Mouse (Mus musculus) MEL (cell line): ENCODE results near the gene Psat1. TPM values are rescaled to one million over a fixed set of nuclear protein-coding genes. Genes with fewer than 3 reads are reported as not detected.

ENCODE experiments used
- DNase-seq: peaks from one replicate; pipeline ENCODE4 v3.0.0; 2011; ENCODE audit warnings: low read depth, low spot score
- H3K27ac ChIP-seq: 2 replicates; pipeline ENCODE4 v1.5.1; 2012; ENCODE audit warnings: low read depth, mild to moderate bottlenecking, control low read depth, low read length, moderate library complexity; ENCODE audit not compliant: control insufficient read depth
- H3K27me3 ChIP-seq, 2 experiments: fragments of 150-350 bp in 1 of 2; sonication (generic) in 1 of 2; 2 replicates each; pipeline ENCODE4 v1.6.1; 2012; ENCODE audit warnings: low read length in 2 of 2, mild to moderate bottlenecking in 2 of 2, improper control_type of control experiment in 1 of 2, moderate library complexity in 1 of 2; ENCODE audit not compliant: insufficient read depth in 2 of 2, control insufficient read depth in 1 of 2
- H3K36me3 ChIP-seq, 2 experiments: 2 replicates each; pipeline ENCODE4 v1.6.1; 2012 to 2014; ENCODE audit warnings: low read length in 2 of 2, improper control_type of control experiment in 1 of 2, inconsistent platforms in 1 of 2, mild to moderate bottlenecking in 1 of 2; ENCODE audit not compliant: insufficient read depth in 2 of 2, control insufficient read depth in 1 of 2
- H3K4me1 ChIP-seq, 2 experiments: fragments of 150-350 bp in 1 of 2; sonication (generic) in 1 of 2; 2 replicates each; pipeline ENCODE4 v1.6.1; 2012; ENCODE audit warnings: low read length in 2 of 2, improper control_type of control experiment in 1 of 2, mild to moderate bottlenecking in 1 of 2; ENCODE audit not compliant: insufficient read depth in 2 of 2, control insufficient read depth in 1 of 2
- H3K4me3 ChIP-seq, 2 experiments: fragments of 150-350 bp in 1 of 2; sonication (generic) in 1 of 2; 2 replicates each; pipeline ENCODE4 v1.5.1; 2012; ENCODE audit warnings: low read depth in 2 of 2, low read length in 2 of 2, mild to moderate bottlenecking in 2 of 2, moderate library complexity in 2 of 2, control low read depth in 1 of 2, improper control_type of control experiment in 1 of 2; ENCODE audit not compliant: control insufficient read depth in 1 of 2, insufficient read depth in 1 of 2
- H3K79me2 ChIP-seq: 2 replicates; pipeline ENCODE4 v1.6.1; 2012; ENCODE audit warnings: mild to moderate bottlenecking, low read length, moderate library complexity; ENCODE audit not compliant: control insufficient read depth, poor library complexity, insufficient read depth
- H3K9ac ChIP-seq: 2 replicates; pipeline ENCODE4 v1.6.1; 2012; ENCODE audit warnings: low read depth, mild to moderate bottlenecking, control low read depth, low read length, moderate library complexity; ENCODE audit not compliant: control insufficient read depth, poor library complexity, severe bottlenecking
- H3K9me3 ChIP-seq: fragments of 150-350 bp; sonication (generic); replicated peaks from 2 replicates; pipeline ENCODE4 v1.6.1; 2012; ENCODE audit warnings: mild to moderate bottlenecking, low read length, improper control_type of control experiment, moderate library complexity; ENCODE audit not compliant: insufficient read depth
- CHD1 ChIP-seq: IDR thresholded peaks from 2 replicates; pipeline ENCODE4 v1.6.1; 2012; ENCODE audit warnings: low read depth, mild to moderate bottlenecking, inconsistent platforms, low read length, improper control_type of control experiment
- CTCF ChIP-seq, 3 experiments: IDR thresholded peaks in 2 of 3; conservative IDR thresholded peaks in 1 of 3; 2 replicates each; pipeline ENCODE4 v1.5.1; 2011 to 2012; ENCODE audit warnings: low read length in 3 of 3, low read depth in 2 of 3, mild to moderate bottlenecking in 2 of 3, improper control_type of control experiment in 1 of 3, inconsistent platforms in 1 of 3, mixed read lengths in 1 of 3, moderate library complexity in 1 of 3; ENCODE audit not compliant: control insufficient read depth in 1 of 3, insufficient read depth in 1 of 3, poor library complexity in 1 of 3, severe bottlenecking in 1 of 3
- E2F4 ChIP-seq: IDR thresholded peaks from 2 replicates; pipeline ENCODE4 v1.6.1; 2011; ENCODE audit warnings: low read depth, low read length, improper control_type of control experiment, borderline replicate concordance
- JUND ChIP-seq: IDR thresholded peaks from 2 replicates; pipeline ENCODE4 v1.6.1; 2011; ENCODE audit warnings: low read depth, mild to moderate bottlenecking, improper control_type of control experiment, low read length
- MAFK ChIP-seq: IDR thresholded peaks from 2 replicates; pipeline ENCODE4 v1.6.1; 2011; ENCODE audit warnings: low read depth, mild to moderate bottlenecking, low read length, improper control_type of control experiment, borderline replicate concordance
- MAX ChIP-seq: IDR thresholded peaks from 2 replicates; pipeline ENCODE4 v1.6.1; 2011; ENCODE audit warnings: low read length, improper control_type of control experiment
- MYB ChIP-seq: IDR thresholded peaks from 2 replicates; pipeline ENCODE4 v1.6.1; 2011; ENCODE audit warnings: mild to moderate bottlenecking, low read depth, low read length, improper control_type of control experiment
- MYC ChIP-seq: IDR thresholded peaks from 2 replicates; pipeline ENCODE4 v1.6.1; 2011; ENCODE audit warnings: low read depth, mild to moderate bottlenecking, low read length, improper control_type of control experiment, moderate library complexity
- POLR2A ChIP-seq, 2 experiments: IDR thresholded peaks; 2 replicates each; pipeline ENCODE4 v1.6.1; 2011 to 2012; ENCODE audit warnings: low read length in 2 of 2, mild to moderate bottlenecking in 2 of 2, control low read depth in 1 of 2, improper control_type of control experiment in 1 of 2, low read depth in 1 of 2, moderate library complexity in 1 of 2; ENCODE audit not compliant: control insufficient read depth in 1 of 2, insufficient read depth in 1 of 2, poor library complexity in 1 of 2
- RAD21 ChIP-seq: IDR thresholded peaks from 2 replicates; pipeline ENCODE4 v1.6.1; 2011; ENCODE audit warnings: mild to moderate bottlenecking, low read depth, low read length, improper control_type of control experiment
- SMC3 ChIP-seq: IDR thresholded peaks from 2 replicates; pipeline ENCODE4 v1.6.1; 2011; ENCODE audit warnings: low read depth, low read length, improper control_type of control experiment
- TAL1 ChIP-seq: IDR thresholded peaks from 2 replicates; pipeline ENCODE4 v1.6.1; 2012; ENCODE audit warnings: mild to moderate bottlenecking, inconsistent platforms, low read length, moderate library complexity, mixed read lengths
- UBTF ChIP-seq: IDR thresholded peaks from 2 replicates; pipeline ENCODE4 v1.6.1; 2012; ENCODE audit warnings: low read depth, mild to moderate bottlenecking, inconsistent platforms, low read length, improper control_type of control experiment, moderate library complexity, borderline replicate concordance; ENCODE audit not compliant: insufficient read depth
- USF1 ChIP-seq: IDR thresholded peaks from 2 replicates; pipeline ENCODE4 v1.6.1; 2014; ENCODE audit warnings: low read depth, mild to moderate bottlenecking, inconsistent platforms, low read length, improper control_type of control experiment, moderate library complexity
- ZC3H11A ChIP-seq: IDR thresholded peaks from 2 replicates; pipeline ENCODE4 v1.6.1; 2012; ENCODE audit warnings: low read depth, mild to moderate bottlenecking, inconsistent platforms, low read length, improper control_type of control experiment
- ZKSCAN1 ChIP-seq: IDR thresholded peaks from 2 replicates; pipeline ENCODE4 v1.6.1; 2012; ENCODE audit warnings: low read depth, mild to moderate bottlenecking, inconsistent platforms, low read length, improper control_type of control experiment, moderate library complexity
- ZMIZ1 ChIP-seq: IDR thresholded peaks from 2 replicates; pipeline ENCODE4 v1.6.1; 2012; ENCODE audit warnings: low read depth, mild to moderate bottlenecking, inconsistent platforms, low read length, improper control_type of control experiment, moderate library complexity
- ZNF384 ChIP-seq: IDR thresholded peaks from 2 replicates; pipeline ENCODE4 v1.6.1; 2012; ENCODE audit warnings: low read depth, mild to moderate bottlenecking, inconsistent platforms, low read length, improper control_type of control experiment
- polyA plus RNA-seq, 2 experiments: library from polyadenylated mRNA; stranded (reverse) in 1 of 2; unstranded in 1 of 2; fragments of >175 nt in 1 of 2; fragments of >200 nt in 1 of 2; gene quantifications; 2 replicates each; pipeline versions ENCODE4 v1.2.1 to v1.2.4; 2012; ENCODE audit warnings: low replicate concordance in 2 of 2, low read depth in 1 of 2; ENCODE audit not compliant: insufficient read length in 2 of 2, insufficient read depth in 1 of 2, missing spikeins in 1 of 2
- total RNA-seq: library from RNA; depleted of rRNA; stranded (reverse); fragments of 300-350 nt; gene quantifications from 2 replicates; pipeline ENCODE4 v1.2.3, GENCODE M21; 2012

The Psat1 gene
- total and polyA plus RNA-seq, 3 experiments = 201 to 552 (median 484) TPM

DNA sequence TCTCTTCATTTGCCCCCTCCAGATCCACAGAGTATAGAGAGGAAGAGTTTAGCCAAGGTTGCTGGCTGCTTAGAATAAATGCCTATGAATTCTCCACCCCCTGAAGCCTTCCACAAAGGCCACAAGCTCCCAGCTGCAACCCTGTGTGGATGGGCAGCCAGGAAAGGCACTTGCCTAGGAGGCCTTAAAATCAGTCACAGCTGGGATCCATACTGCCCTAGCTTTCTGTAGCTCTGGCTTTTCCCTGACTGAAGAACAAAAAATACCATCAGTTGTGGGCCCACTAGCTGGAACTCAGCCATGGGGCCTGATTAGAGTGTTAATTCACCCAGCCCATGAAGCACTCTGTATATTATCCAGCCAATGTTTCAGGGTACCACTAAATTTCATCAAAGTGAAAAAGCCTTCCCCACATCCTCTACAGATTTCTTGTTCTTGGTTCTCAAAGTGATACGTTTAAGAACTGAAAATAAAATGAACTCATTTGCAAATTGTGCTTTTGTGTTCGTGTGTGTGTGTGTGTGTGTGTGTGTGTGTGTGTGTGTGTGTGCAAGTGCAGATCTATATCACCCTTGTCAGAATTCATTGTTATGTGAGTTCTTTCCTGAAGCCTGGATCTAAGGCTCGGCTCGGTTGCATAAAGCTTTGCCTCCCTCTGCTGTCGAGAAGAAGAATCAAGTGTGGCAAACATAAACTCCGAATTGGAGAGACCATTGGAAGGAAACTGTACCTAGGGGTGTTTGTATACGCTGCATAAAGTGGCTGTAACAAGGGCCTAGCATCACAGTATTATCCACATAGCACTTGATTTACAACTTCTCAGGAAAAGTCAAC, 78.1 kb downstream of the Psat1 start:
- no peaks in the 10 kb centered on the region for H3K27me3 ChIP-seq
- H3K4me3 ChIP-seq = no peak overlapping the region
- no peak overlapping the region for H3K27ac ChIP-seq
- no peak for DNase-seq
- no peaks in the 10 kb centered on the region for H3K4me1 ChIP-seq
- H3K36me3 ChIP-seq = no peaks in the 10 kb centered on the region
- no peaks in the 10 kb centered on the region for H3K79me2 ChIP-seq
- no peak overlapping the region for H3K9ac ChIP-seq
- H3K9me3 ChIP-seq = no peaks in the 10 kb centered on the region
- TF ChIP-seq CTCF (IDR thresholded peaks at IDR 0.05 in 2 of 3, conservative IDR thresholded peaks at IDR 0.05 in 1 of 3; ENCODE audit: control insufficient read depth in 1 of 3, insufficient read depth in 1 of 3, low read depth in 2 of 3, low read length in 3 of 3, poor library complexity in 1 of 3, severe bottlenecking in 1 of 3) (peak; percentile 17 to 57 (median 36)), MAFK (no peak), RAD21 (peak; percentile 71), SMC3 (peak; percentile 59), POLR2A (IDR thresholded peaks at IDR 0.05; ENCODE audit: control insufficient read depth in 1 of 2, insufficient read depth in 1 of 2, low read depth in 1 of 2, low read length in 2 of 2, poor library complexity in 1 of 2) (no peak), ZC3H11A (peak; percentile 65)

DNA sequence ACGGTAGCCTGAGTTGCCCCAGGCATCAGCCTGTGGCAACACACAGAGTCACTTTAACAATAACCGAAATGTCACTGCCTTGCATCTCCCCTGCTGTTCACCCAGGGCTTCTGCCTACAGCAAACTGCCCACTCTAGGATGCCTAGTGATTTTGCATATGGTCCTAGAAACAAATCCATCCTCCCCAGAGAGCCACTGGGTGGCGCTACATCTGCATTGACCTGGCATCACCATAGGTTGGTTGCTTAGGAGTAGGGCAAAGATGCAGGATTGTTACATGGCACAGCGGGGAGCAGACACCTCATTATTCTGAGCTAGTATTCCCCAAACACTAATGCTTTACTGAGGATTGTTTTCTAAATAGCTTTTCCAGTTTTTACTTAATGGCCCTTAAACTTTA, 80.3 kb downstream of the Psat1 start:
- Histone ChIP-seq H3K27ac (no peak overlapping the region), H3K36me3 (no peaks in the 10 kb centered on the region), H3K4me3 (no peak overlapping the region)
- peak; percentile 68 for DNase-seq
- TF ChIP-seq RAD21 (peak; percentile 76), ZC3H11A (peak; percentile 65), SMC3 (peak; percentile 84), CTCF (IDR thresholded peaks at IDR 0.05 in 2 of 3, conservative IDR thresholded peaks at IDR 0.05 in 1 of 3; ENCODE audit: control insufficient read depth in 1 of 3, insufficient read depth in 1 of 3, low read depth in 2 of 3, low read length in 3 of 3, poor library complexity in 1 of 3, severe bottlenecking in 1 of 3) (peak; percentile 67 to 81 (median 74)), JUND (no peak), E2F4 (no peak), ZNF384 (no peak), MYB (no peak)
- TF ChIP-seq, all 39 proteins: peak for 4
- H3K4me1 ChIP-seq = no peaks in the 10 kb centered on the region
- H3K9ac ChIP-seq = no peak overlapping the region
- H3K27me3 ChIP-seq = no peaks in the 10 kb centered on the region
- H3K9me3 ChIP-seq = no peaks in the 10 kb centered on the region
- H3K79me2 ChIP-seq = no peaks in the 10 kb centered on the region

DNA sequence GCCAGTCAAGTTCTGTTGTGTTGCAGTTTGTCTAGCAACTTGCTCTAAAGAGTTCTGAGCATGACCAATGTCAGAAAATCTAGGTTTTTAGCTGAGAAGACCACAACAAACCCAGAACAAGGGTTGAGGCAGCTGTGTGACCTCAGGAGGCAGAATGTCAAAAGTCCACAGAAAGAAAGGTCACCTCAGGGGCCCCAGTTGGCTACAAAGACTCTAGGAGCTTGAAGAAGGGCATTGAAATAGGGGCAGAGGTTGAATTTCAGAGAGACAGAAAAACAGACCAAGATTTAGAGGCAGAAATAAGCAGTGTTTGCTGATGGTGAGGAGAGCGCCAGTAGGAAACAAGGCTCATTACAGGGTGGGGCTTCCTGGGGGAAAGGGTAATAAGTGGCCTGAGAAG, 81.0 kb downstream of the Psat1 start:
- no peak for DNase-seq
- no peaks in the 10 kb centered on the region for H3K4me1 ChIP-seq
- TF ChIP-seq ZMIZ1 (no peak), USF1 (no peak), MYC (no peak), MAX (no peak), RAD21 (no peak), CHD1 (no peak), TAL1 (no peak), ZKSCAN1 (no peak), UBTF (no peak)
- TF ChIP-seq, all 39 proteins: peak for 0
- H3K9me3 ChIP-seq = no peaks in the 10 kb centered on the region
- no peaks in the 10 kb centered on the region for H3K27me3 ChIP-seq
- no peak overlapping the region for H3K4me3 ChIP-seq
- H3K27ac ChIP-seq = no peak overlapping the region
- no peaks in the 10 kb centered on the region for H3K36me3 ChIP-seq
- H3K9ac ChIP-seq = no peak overlapping the region
- no peaks in the 10 kb centered on the region for H3K79me2 ChIP-seq
